Mouse (Mus musculus) testis, adult 2 months (tissue): ENCODE data around the gene Hist1h2bm. TPM values are rescaled to one million over a fixed set of nuclear protein-coding genes. Genes with fewer than 3 reads are reported as not detected.
A peak's percentile ranks its signal among the peaks of the same experiment; 100 is the strongest.
"Not testable (repeated sequence)": the region's sequence is repeated elsewhere in the genome, so short reads cannot be mapped to it uniquely, and the experiment has no call there.

Source experiments
- H3K27ac ChIP-seq: fragments of 200-500 bp; 2 replicates; pipeline ENCODE4 v1.5.1; 2012; ENCODE audit warnings: low read depth, low read length; ENCODE audit not compliant: control insufficient read depth, insufficient read depth
- H3K27me3 ChIP-seq: fragments of 200-500 bp; 2 replicates; pipeline ENCODE4 v1.6.1; 2012; ENCODE audit warnings: mild to moderate bottlenecking, low read length, moderate library complexity; ENCODE audit not compliant: control insufficient read depth, insufficient read depth
- H3K36me3 ChIP-seq: fragments of 200-500 bp; 2 replicates; pipeline ENCODE4 v1.6.1; 2012; ENCODE audit warnings: mild to moderate bottlenecking, low read length; ENCODE audit not compliant: control insufficient read depth, insufficient read depth
- H3K4me1 ChIP-seq: fragments of 200-500 bp; 2 replicates; pipeline ENCODE4 v1.6.1; 2012; ENCODE audit warnings: low read length; ENCODE audit not compliant: control insufficient read depth, insufficient read depth
- H3K4me3 ChIP-seq: fragments of 200-500 bp; 2 replicates; pipeline ENCODE4 v1.5.1; 2012; ENCODE audit warnings: low read depth, mild to moderate bottlenecking, low read length, moderate library complexity, mixed read lengths; ENCODE audit not compliant: control insufficient read depth
- CTCF ChIP-seq: fragments of 200-500 bp; IDR thresholded peaks from 2 replicates; pipeline ENCODE4 v1.5.1; 2012; ENCODE audit warnings: low read depth, mild to moderate bottlenecking, inconsistent platforms, low read length, moderate library complexity; ENCODE audit not compliant: control insufficient read depth, insufficient read depth, insufficient replicate concordance
- POLR2A ChIP-seq: fragments of 200-500 bp; IDR thresholded peaks from 2 replicates; pipeline ENCODE4 v1.6.1; 2012; ENCODE audit warnings: low read depth, mild to moderate bottlenecking, inconsistent platforms, low read length, moderate library complexity; ENCODE audit not compliant: control insufficient read depth
- polyA plus RNA-seq: library from polyadenylated mRNA; depleted of rRNA; stranded (reverse); fragments of >200 nt; gene quantifications from 2 replicates; pipeline ENCODE4 v1.2.3, GENCODE M21; 2012; rRNA removed

The Hist1h2bm gene
- polyA plus RNA-seq, 1 experiment: 6.2 TPM

DNA sequence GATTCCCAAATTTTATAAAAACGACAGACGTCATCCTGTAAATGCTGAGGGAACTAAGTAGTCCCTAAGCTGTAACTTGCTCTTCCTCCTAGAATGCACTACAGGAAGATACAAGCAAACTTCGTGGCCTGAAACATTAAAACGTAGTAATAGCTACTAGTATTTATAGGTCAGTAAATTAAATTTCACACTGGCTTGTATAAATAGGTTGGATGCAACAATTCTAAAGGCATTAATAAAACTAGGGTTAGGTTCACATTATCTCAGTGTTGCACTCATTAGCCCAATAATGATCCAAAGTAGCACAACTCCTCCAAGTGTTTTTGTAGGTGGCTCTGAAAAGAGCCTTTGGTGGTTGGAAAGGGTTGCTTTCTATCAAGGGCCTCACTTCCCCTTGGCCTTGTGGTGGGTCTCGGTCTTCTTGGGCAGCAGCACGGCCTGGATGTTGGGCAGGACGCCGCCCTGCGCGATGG lies 31.2 kb downstream of the Hist1h2bm start:
- Histone ChIP-seq H3K27ac (peak overlapping the region; percentile 48), H3K27me3 (no peaks in the 10 kb centered on the region), H3K4me3 (peak overlapping the region; percentile 52), H3K4me1 (peaks cover 3% of the 10 kb centered on the region), H3K36me3 (no peaks in the 10 kb centered on the region)
- TF ChIP-seq CTCF (no peak), POLR2A (no peak)

DNA sequence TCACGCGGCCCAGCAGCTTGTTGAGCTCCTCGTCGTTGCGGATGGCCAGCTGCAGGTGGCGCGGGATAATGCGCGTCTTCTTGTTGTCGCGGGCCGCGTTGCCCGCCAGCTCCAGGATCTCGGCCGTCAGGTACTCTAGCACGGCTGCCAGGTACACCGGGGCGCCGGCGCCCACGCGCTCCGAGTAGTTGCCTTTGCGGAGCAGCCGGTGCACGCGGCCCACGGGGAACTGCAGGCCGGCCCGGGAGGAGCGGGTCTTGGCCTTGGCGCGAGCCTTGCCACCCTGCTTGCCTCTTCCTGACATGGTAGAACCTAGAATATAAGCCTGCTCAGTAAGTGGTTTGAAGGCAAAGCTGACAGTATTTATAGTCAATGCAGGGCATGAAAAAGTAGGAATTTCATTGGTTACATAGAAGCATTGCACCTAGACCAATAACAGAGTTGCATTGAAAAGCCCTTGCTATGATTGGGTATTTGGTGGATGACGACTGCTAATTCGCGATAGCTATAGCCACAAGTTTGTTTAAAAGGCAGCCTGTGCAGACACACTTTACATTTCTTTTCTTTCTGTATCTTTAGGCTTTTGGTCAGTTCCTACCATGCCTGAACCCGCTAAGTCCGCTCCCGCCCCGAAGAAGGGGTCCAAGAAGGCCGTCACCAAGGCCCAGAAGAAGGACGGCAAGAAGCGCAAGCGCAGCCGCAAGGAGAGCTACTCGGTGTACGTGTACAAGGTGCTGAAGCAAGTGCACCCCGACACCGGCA lies 31.9 kb downstream of the Hist1h2bm start, which contains the start of the genes Hist1h2ak and Hist1h2bn:
Hist1h2ak (minus strand) TSS at position 304 of the 762 bp plus-strand sequence.
Hist1h2bn (plus strand) TSS at position 600 of the 762 bp plus-strand sequence.
- Histone ChIP-seq H3K4me3 (peak within 1 kb of the TSS; percentile 60), H3K27ac (peak within 1 kb of the TSS; percentile 48)
- not testable (repeated sequence) for H3K27me3 ChIP-seq, H3K36me3 ChIP-seq, H3K4me1 ChIP-seq

DNA sequence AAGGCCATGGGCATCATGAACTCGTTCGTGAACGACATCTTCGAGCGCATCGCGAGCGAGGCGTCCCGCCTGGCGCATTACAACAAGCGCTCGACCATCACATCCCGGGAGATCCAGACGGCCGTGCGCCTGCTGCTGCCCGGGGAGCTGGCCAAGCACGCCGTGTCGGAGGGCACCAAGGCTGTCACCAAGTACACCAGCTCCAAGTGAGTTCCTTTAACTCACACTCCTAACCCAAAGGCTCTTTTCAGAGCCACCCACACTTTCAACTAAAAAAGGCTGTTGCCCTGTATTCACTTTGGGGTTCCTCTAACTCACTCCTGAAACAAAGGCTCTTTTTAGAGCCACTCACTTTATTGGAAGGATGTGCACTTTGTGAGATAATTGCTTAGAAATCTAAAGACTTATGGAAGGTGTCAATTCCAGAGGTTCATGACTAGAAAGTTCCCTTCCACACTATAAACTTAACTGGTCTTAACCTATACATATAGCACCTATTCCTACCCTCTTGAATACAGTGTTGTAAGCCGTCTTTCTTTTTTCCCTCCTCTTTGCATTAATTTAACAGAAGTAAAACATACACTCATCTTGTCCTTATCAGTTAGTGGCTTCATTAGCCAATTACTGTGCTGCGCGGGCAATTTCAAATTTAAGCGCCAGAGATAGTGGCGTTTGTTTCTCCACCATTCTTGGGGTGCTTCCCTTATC lies 32.6 kb downstream of the Hist1h2bm start:
- H3K4me3 ChIP-seq, H3K27ac ChIP-seq, H3K36me3 ChIP-seq, H3K27me3 ChIP-seq, H3K4me1 ChIP-seq: not testable (repeated sequence)

DNA sequence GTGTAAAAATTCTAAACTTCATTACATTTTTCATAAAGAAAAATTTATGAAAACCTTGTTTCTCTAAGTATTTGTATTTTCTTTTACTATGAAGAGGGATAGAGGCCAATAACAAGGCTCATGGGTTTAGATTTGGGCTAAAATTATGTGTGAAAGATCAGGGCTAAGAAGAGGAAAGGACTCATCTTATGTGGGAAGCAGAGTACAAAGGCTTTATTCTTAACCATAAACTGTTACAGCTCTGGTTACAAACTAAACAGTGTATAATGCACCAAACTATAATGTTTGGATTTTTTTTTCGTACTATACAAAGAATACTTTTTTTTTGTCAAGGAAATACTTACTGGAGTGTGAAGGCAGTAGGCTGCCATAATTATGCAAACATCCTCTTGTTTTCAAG lies 33.9 kb downstream of the Hist1h2bm start:
- TF ChIP-seq CTCF (no peak), POLR2A (no peak)
- Histone ChIP-seq H3K4me1 (peaks cover 3% of the 10 kb centered on the region), H3K36me3 (no peaks in the 10 kb centered on the region), H3K27ac (no peak overlapping the region), H3K27me3 (no peaks in the 10 kb centered on the region), H3K4me3 (no peak overlapping the region)

Other genes with a start within 250 kb of the Hist1h2bm start
- 0.18 and 0.23 TPM in 2 replicates for gene Zkscan4, start 243.1 kb upstream of the Hist1h2bm start, polyA plus RNA-seq
- not detected in 2 replicates for gene Gm10065, start 242.6 kb upstream of the Hist1h2bm start, polyA plus RNA-seq
- gene AK157302, start 226.8 kb upstream of the Hist1h2bm start, polyA plus RNA-seq: 2.8 and 3.2 TPM in 2 replicates
- gene Gm11273, start 220.6 kb upstream of the Hist1h2bm start, polyA plus RNA-seq: 6.4 and 6.6 TPM in 2 replicates
- gene Zkscan8, start 190.9 kb upstream of the Hist1h2bm start, polyA plus RNA-seq: 1.3 and 1.7 TPM in 2 replicates
- not detected in 2 replicates for gene Olfr1366, start 179.2 kb upstream of the Hist1h2bm start, polyA plus RNA-seq
- gene Olfr1535, start 162.2 kb upstream of the Hist1h2bm start, polyA plus RNA-seq: not detected in 2 replicates
- not detected in 2 replicates for gene Olfr1364, start 140.3 kb upstream of the Hist1h2bm start, polyA plus RNA-seq
- gene Olfr1362, start 108.0 kb upstream of the Hist1h2bm start, polyA plus RNA-seq: not detected in 2 replicates
- gene Olfr11, start 79.5 kb upstream of the Hist1h2bm start, polyA plus RNA-seq: 0.04 TPM in 1 of 2 replicates, not detected in the other
- 0.19 TPM in 1 of 2 replicates, not detected in the other for gene Olfr1361, start 58.7 kb upstream of the Hist1h2bm start, polyA plus RNA-seq
- 0.07 TPM in 1 of 2 replicates, not detected in the other for gene Olfr1360, start 44.6 kb upstream of the Hist1h2bm start, polyA plus RNA-seq
- 0.35 and 0.38 TPM in 2 replicates for gene Olfr1359, start 23.9 kb upstream of the Hist1h2bm start, polyA plus RNA-seq
- 3.2 and 3.6 TPM in 2 replicates for gene Hist1h2bl, start 5.9 kb upstream of the Hist1h2bm start, polyA plus RNA-seq
- gene Hist1h2ai, start 5.6 kb upstream of the Hist1h2bm start, polyA plus RNA-seq: 2.0 and 6.1 TPM in 2 replicates
- gene Hist1h3h, start 4.4 kb upstream of the Hist1h2bm start, polyA plus RNA-seq: 14.7 and 20.5 TPM in 2 replicates
- gene Hist1h4j, start 13.0 kb downstream of the Hist1h2bm start, polyA plus RNA-seq: 6.1 and 7.6 TPM in 2 replicates
- gene Hist1h4k, start 28.5 kb downstream of the Hist1h2bm start, polyA plus RNA-seq: 37.3 and 40.8 TPM in 2 replicates
- gene Hist1h2ak, start 31.8 kb downstream of the Hist1h2bm start, polyA plus RNA-seq: 2.4 and 3.9 TPM in 2 replicates
- gene Hist1h2bn, start 32.1 kb downstream of the Hist1h2bm start, polyA plus RNA-seq: 2.3 and 3.0 TPM in 2 replicates
- 0.36 TPM in 1 of 2 replicates, not detected in the other for gene Hist1h1b, start 58.6 kb downstream of the Hist1h2bm start, polyA plus RNA-seq
- gene Hist1h3i, start 61.3 kb downstream of the Hist1h2bm start, polyA plus RNA-seq: 5.8 and 7.4 TPM in 2 replicates
- 1.8 and 2.1 TPM in 2 replicates for gene Hist1h2an, start 65.2 kb downstream of the Hist1h2bm start, polyA plus RNA-seq
- 155 and 156 TPM in 2 replicates for gene Hist1h2bp, start 65.4 kb downstream of the Hist1h2bm start, polyA plus RNA-seq
- gene Hist1h2bq, start 88.2 kb downstream of the Hist1h2bm start, polyA plus RNA-seq: 28.8 and 32.6 TPM in 2 replicates
- not detected in 2 replicates for gene Hist1h2ao, start 88.4 kb downstream of the Hist1h2bm start, polyA plus RNA-seq
- not detected in 2 replicates for gene Hist1h4m, start 89.7 kb downstream of the Hist1h2bm start, polyA plus RNA-seq
- 32.2 and 38.8 TPM in 2 replicates for gene Hist1h4n, start 110.2 kb downstream of the Hist1h2bm start, polyA plus RNA-seq
- gene Hist1h2ap, start 111.5 kb downstream of the Hist1h2bm start, polyA plus RNA-seq: 7.4 and 12.0 TPM in 2 replicates
- gene Hist1h2br, start 111.7 kb downstream of the Hist1h2bm start, polyA plus RNA-seq: 26.8 and 30.6 TPM in 2 replicates
- gene Zfp184, start 223.1 kb downstream of the Hist1h2bm start, polyA plus RNA-seq: 2.7 and 2.8 TPM in 2 replicates